Mouse (Mus musculus) embryonic facial prominence, embryonic 11.5 days (tissue): Measurements from ENCODE around the gene Adal. TPM values are rescaled to one million over a fixed set of nuclear protein-coding genes. Genes with fewer than 3 reads are reported as not detected.

Experiments used
- ATAC-seq: fragments of 200-750 bp; cut with Nextera tagmentation; replicated peaks from 2 replicates; pipeline ENCODE4 v1.8.0; 2017; ENCODE audit warnings: low read depth; ENCODE audit not compliant: insufficient number of reproducible peaks, low FRiP score, low TSS enrichment
- DNase-seq: peaks from one replicate; pipeline ENCODE4 v3.0.0-alpha.2; 2015; ENCODE audit warnings: low spot score
- H3K27ac ChIP-seq: fragments of 300-500 bp; sonication (generic); replicated peaks from 2 replicates; pipeline ENCODE4 v1.5.1; 2014; ENCODE audit warnings: mild to moderate bottlenecking, low read depth, low read length, control low read depth
- H3K27me3 ChIP-seq: fragments of 300-500 bp; sonication (generic); 2 replicates; pipeline ENCODE4 v1.6.1; 2014; ENCODE audit warnings: mild to moderate bottlenecking, low read length, moderate library complexity, mixed read lengths; ENCODE audit not compliant: control insufficient read depth, insufficient read depth
- H3K36me3 ChIP-seq: fragments of 300-500 bp; sonication (generic); replicated peaks from 2 replicates; pipeline ENCODE4 v1.6.1; 2014; ENCODE audit warnings: low read depth, mild to moderate bottlenecking, low read length, moderate library complexity, mixed read lengths; ENCODE audit not compliant: control insufficient read depth, insufficient read depth
- H3K4me1 ChIP-seq: fragments of 300-500 bp; sonication (generic); 2 replicates; pipeline ENCODE4 v1.6.1; 2014; ENCODE audit warnings: low read length, mixed read lengths; ENCODE audit not compliant: control insufficient read depth, insufficient read depth
- H3K4me2 ChIP-seq: fragments of 300-500 bp; sonication (generic); 2 replicates; pipeline ENCODE4 v1.6.1; 2014; ENCODE audit warnings: low read depth, mild to moderate bottlenecking, control low read depth, low read length, moderate library complexity
- H3K4me3 ChIP-seq: fragments of 300-500 bp; sonication (generic); 2 replicates; pipeline ENCODE4 v1.5.1; 2014; ENCODE audit warnings: low read depth, low read length, control low read depth
- H3K9ac ChIP-seq: fragments of 300-500 bp; sonication (generic); replicated peaks from 2 replicates; pipeline ENCODE4 v1.6.1; 2014; ENCODE audit warnings: mild to moderate bottlenecking, control low read depth, low read length
- H3K9me3 ChIP-seq: fragments of 300-500 bp; sonication (generic); replicated peaks from 2 replicates; pipeline ENCODE4 v1.6.1; 2016; ENCODE audit warnings: mild to moderate bottlenecking, low read length, inconsistent platforms, mixed read lengths; ENCODE audit not compliant: control insufficient read depth
- WGBS: fragments of 180-500 bp; shearing (Covaris S2); extraction: QIAGEN DNeasy Blood & Tissue Kit; methylation state at CpG from one replicate; pipeline ENCODE4 v1.1.7; 2014; 5-methylcytosine and 5-hydroxymethylcytosine counted together
- polyA plus RNA-seq: library from polyadenylated mRNA; unstranded; fragments of >200 nt; fragmentation: Nextera tagmentation; extraction: Ambion mirVana; gene quantifications from 2 replicates; pipeline ENCODE4 v1.2.1, GENCODE M21; 2014

The Adal gene
- polyA plus RNA-seq, 1 experiment from 2014 or later = 29.0 TPM

DNA sequence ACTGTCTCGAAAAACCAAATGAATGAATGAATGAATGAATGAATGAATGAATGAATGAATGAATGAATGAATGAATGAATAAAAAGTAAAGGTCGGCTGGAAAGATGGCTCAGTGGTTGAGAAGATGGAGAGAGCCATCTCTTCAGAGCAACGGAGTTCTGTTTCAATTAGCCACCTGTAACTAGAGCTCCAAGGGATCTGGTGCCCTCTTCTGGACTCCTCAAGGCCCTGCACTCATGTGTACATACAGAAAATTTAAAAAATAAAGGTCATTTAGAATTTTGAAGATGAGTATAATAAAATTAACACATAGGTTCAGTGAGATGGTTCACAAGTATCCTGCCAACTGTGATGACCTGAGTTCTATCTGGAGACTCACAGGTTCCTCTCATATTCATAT, 12.9 kb downstream of the Adal start:
- Histone ChIP-seq H3K27ac (no peak overlapping the region), H3K9ac (no peak overlapping the region), H3K27me3 (no peaks in the 10 kb centered on the region), H3K4me3 (no peak overlapping the region), H3K4me1 (no peaks in the 10 kb centered on the region), H3K9me3 (no peaks in the 10 kb centered on the region), H3K4me2 (no peak overlapping the region), H3K36me3 (no peaks in the 10 kb centered on the region)
- DNase-seq (no peak), ATAC-seq (no peak)
- WGBS = 87% methylated on average over 3 of the region's 3 CpGs

DNA sequence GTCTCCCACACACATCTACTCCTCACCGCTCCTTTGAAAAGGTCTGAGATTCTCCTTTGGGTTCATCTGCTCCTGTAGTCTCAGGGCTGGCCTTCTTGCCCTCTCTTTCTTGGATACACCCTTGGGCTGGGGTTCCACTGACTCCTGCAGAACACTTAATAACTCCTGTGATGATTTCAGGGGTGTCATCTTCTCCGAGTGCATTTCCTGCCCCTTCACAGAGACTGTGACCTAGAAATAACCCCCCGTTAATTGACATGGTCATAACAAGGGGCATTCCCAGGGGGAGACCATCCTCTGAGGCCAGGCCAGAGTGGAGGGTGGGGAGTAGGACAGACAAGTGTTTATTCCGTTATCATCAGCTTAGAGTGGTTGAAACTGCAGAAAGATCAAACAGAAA, 28.9 kb downstream of the Adal start:
- Histone ChIP-seq H3K9ac (no peak overlapping the region), H3K36me3 (0 out of 2 replicates have a peak, but pooled peaks cover 2% of the 10 kb centered on the region), H3K9me3 (no peaks in the 10 kb centered on the region), H3K27me3 (no peaks in the 10 kb centered on the region), H3K4me3 (peak overlapping the region; percentile 86; the same call in 1 of the 2 replicates), H3K4me1 (no peaks in the 10 kb centered on the region), H3K27ac (no peak overlapping the region), H3K4me2 (peak overlapping the region; percentile 56)
- DNase-seq (no peak), ATAC-seq (no peak)
- 57% methylated on average over 4 of the region's 4 CpGs for whole genome bisulfite sequencing

- 0 out of 2 replicates have a peak, but pooled peaks cover 5% of the 10 kb centered on the region for H3K36me3 ChIP-seq
- H3K4me2 ChIP-seq = peak overlapping the region; percentile 56
- 10% methylated on average over 9 of the region's 9 CpGs for WGBS
- no peaks in the 10 kb centered on the region for H3K27me3 ChIP-seq
- H3K9ac ChIP-seq = peak overlapping the region; percentile 88
- H3K4me3 ChIP-seq = peak overlapping the region; percentile 86
- H3K9me3 ChIP-seq = no peaks in the 10 kb centered on the region
- ATAC-seq (no peak), DNase-seq (no peak)
- no peaks in the 10 kb centered on the region for H3K4me1 ChIP-seq
- no peak overlapping the region for H3K27ac ChIP-seq
Measured at GRCm38 (mm10) chr2:121169902-121170301, 29.7 kb downstream of the Adal start.

DNA sequence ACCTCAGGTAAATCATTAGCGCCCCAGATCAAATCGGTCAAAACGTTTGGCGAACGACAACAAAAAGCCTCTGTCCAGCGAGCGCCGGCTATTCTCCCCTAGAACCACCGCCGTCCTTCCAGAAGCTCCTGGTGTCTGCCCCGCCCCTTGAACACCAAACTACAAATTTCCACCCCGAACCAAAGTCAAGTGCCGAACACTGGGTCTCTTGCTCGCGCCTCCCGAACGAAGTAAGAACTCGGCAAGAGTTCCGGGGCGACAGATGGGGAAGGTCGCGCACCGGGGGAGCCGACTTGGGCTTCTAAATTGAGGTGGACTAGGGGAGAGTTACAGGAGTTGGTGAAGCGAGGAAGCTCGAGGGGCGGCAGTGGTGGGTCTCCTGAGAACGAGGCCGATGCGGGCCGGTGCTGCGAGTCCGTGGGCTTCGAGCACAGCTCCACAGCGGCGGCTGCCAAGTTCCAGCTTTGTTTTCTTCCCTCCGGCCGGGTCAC, 30.3 kb downstream of the Adal start, which contains the start of gene Tubgcp4:
Gene Tubgcp4, plus strand, starts transcription at position 174 of the 491 bp plus-strand sequence.
- under 1% methylated on average over 38 of the region's 38 CpGs for WGBS
- no peaks in the 10 kb centered on the region for H3K9me3 ChIP-seq
- ATAC-seq (peak; percentile 62), DNase-seq (peak; percentile 45)
- peak within 1 kb of the TSS; percentile 56 for H3K4me2 ChIP-seq
- H3K27ac ChIP-seq = peak within 1 kb of the TSS; percentile 42
- no peaks in the 10 kb centered on the region for H3K4me1 ChIP-seq
- no peaks in the 10 kb centered on the region for H3K27me3 ChIP-seq
- 0 out of 2 replicates have a peak, but pooled peaks cover 5% of the 10 kb centered on the region for H3K36me3 ChIP-seq
- H3K4me3 ChIP-seq = peak within 1 kb of the TSS; percentile 86
- peak within 1 kb of the TSS; percentile 88 for H3K9ac ChIP-seq

DNA sequence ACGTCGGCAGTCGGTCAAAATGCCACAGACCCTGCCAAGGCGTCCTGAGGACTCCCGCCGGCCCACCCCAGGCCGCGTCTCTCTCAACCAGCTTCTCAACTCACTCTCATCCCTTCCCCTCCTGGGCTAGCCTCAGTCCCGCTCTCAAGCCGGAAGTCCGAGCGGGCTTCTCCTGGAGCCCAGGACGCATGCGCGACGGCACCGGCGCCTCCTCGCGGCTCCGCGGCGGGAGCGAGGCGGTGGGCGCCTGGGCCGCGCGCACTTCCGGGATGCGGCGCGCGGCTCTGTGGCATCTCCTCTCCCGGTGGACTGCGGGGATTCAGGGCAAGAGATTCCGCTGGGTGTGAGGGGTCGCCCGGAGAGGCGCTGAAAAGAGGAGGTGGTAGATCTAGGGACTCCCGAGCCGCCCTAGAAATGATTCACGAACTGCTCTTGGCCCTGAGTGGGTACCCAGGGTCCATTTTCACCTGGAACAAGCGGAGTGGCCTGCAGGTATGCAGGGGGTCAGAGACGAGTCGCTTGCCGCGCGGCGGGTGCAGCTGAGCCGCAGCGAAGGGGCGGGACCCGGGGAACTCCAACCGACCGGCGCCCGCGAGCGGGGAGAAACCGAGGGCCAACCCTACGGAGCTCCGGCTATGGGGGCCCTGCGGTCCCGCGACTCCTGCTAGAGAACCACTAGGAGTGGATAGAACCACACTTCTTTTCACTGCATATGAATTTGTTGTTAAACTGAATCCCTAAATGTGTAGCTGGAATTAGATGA, 30.9 kb downstream of the Adal start, which contains the start of gene Zscan29:
Gene Zscan29, minus strand, starts transcription at position 146 of the 763 bp plus-strand sequence.
- H3K4me3 ChIP-seq = peak within 1 kb of the TSS; percentile 86
- H3K27me3 ChIP-seq = no peaks in the 10 kb centered on the region
- ATAC-seq = peak; percentile 94
- H3K4me2 ChIP-seq = peak within 1 kb of the TSS; percentile 56
- DNase-seq = peak; percentile 95
- 0 out of 2 replicates have a peak, but pooled peaks cover 3% of the 10 kb centered on the region for H3K36me3 ChIP-seq
- under 1% methylated on average over 62 of the region's 66 CpGs for WGBS
- H3K4me1 ChIP-seq = no peaks in the 10 kb centered on the region
- H3K9ac ChIP-seq = peak within 1 kb of the TSS; percentile 88
- peak within 1 kb of the TSS; percentile 42 for H3K27ac ChIP-seq
- H3K9me3 ChIP-seq = no peaks in the 10 kb centered on the region

GRCm38 (mm10) chr2:121178828-121179479, 38.7 kb downstream of the Adal start:
- ATAC-seq = no peak
- peaks cover 4% of the 10 kb centered on the region; the same call in 1 of the 2 replicates for H3K36me3 ChIP-seq

GRCm38 (mm10) chr2:121183431-121183830, 43.2 kb downstream of the Adal start:
- Histone ChIP-seq H3K4me2 (no peak overlapping the region), H3K9me3 (no peaks in the 10 kb centered on the region), H3K36me3 (peaks cover 2% of the 10 kb centered on the region), H3K4me3 (no peak overlapping the region), H3K27ac (no peak overlapping the region), H3K4me1 (no peaks in the 10 kb centered on the region), H3K27me3 (no peaks in the 10 kb centered on the region), H3K9ac (no peak overlapping the region)
- WGBS = 91% methylated on average over 5 of the region's 5 CpGs
- no peak for ATAC-seq
- DNase-seq = no peak

More at GRCm38 (mm10) chr2:121178828-121179479, 38.7 kb downstream of the Adal start:
- no peak overlapping the region for H3K4me3 ChIP-seq
- WGBS = 95% methylated on average over 3 of the region's 3 CpGs
- no peak for DNase-seq
- H3K27ac ChIP-seq = no peak overlapping the region
- no peak overlapping the region for H3K4me2 ChIP-seq
- no peak overlapping the region for H3K9ac ChIP-seq
- H3K4me1 ChIP-seq = no peaks in the 10 kb centered on the region
- no peaks in the 10 kb centered on the region for H3K9me3 ChIP-seq
- H3K27me3 ChIP-seq = no peaks in the 10 kb centered on the region
